Mouse (Mus musculus): ENCODE results near the gene Ahdc1. TPM values are rescaled to one million over a fixed set of nuclear protein-coding genes. Genes with fewer than 3 reads are reported as not detected.
A peak's percentile ranks its signal among the peaks of the same experiment; 100 is the strongest.

The Ahdc1 gene
- polyA plus RNA-seq, 1 experiment from 2014 or later: 7.0 TPM

DNA sequence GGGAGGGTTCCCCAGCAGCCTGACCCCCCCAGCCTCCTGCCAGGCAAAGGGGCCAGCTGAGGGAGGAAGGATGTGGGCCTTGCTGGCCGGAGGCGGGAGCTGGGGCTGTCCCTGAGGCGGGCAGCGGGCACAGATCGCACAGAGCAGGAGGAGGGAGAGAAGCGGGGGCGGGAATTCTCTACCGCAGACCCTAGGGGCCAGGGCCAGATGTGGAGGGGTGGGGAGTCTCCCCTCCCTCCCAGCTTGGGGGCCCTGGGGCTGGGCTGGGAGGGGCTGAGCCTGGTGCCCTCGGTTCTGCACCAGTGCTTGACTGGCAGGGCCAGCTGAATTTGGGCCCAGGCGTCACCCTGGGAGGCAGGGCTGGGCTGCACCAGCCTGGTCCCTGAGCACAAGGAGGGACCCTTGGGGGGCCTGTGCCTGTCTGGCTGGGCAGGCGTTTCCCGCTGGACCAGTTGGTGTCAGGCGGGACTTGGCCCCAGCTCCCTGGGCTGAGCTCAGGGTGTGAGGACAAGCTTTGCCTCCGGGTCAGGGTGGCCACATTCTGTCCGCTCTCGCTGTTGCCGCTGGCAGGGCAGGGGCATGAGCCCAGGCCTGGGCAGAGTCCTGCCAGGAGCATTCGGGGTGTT lies 2.3 kb downstream of the Ahdc1 start:
- H3K36me3 ChIP-seq (ENCODE audit: control insufficient read depth, insufficient read depth, low read length): no peaks in the 10 kb centered on the region
- H3K27ac ChIP-seq (ENCODE audit: low read depth, low read length): peak overlapping the region; percentile 96
- H3K27me3 ChIP-seq (ENCODE audit: control insufficient read depth, insufficient read depth, low read length): no peaks in the 10 kb centered on the region
- peak overlapping the region; percentile 94 for H3K4me3 ChIP-seq (ENCODE audit: low read depth, low read length)
- no peaks in the 10 kb centered on the region for H3K9me3 ChIP-seq (replicated peaks; ENCODE audit: control insufficient read depth, low read length)
- H3K4me2 ChIP-seq: peak overlapping the region; percentile 96
- WGBS (ENCODE audit: insufficient replicate concordance): under 1% methylated on average over 16 of the region's 18 CpGs
- ATAC-seq (replicated peaks; ENCODE audit: insufficient number of reproducible peaks, low FRiP score, low TSS enrichment): peak; percentile 19; the same call in 1 of the 2 replicates
- H3K9ac ChIP-seq (ENCODE audit: low read depth, low read length): peak overlapping the region; percentile 98
- peaks cover 53% of the 10 kb centered on the region for H3K4me1 ChIP-seq (ENCODE audit: control insufficient read depth, insufficient read depth, low read length)

DNA sequence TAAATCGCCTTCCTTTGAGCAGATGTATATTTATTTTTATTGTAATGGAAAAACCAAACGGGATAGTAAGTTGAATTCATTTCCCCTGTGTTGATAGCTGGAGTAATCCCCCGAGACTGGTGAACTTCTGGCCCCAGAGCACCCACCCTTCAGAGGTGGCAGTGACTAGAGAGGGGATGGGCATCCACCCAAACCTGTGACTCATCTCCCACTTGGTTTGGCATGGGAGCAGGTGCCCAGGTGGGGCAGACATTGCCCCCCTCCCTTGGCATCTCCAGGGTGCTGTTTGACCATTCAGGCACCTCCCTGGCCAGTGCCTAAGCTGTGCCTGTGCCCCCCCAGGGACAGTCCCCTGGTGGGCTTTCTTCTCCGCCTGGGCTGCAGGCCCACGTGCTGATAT lies 3.0 kb downstream of the Ahdc1 start:
- ATAC-seq (replicated peaks; ENCODE audit: insufficient number of reproducible peaks, low FRiP score, low TSS enrichment): no peak
- Histone ChIP-seq H3K9me3 (replicated peaks; ENCODE audit: control insufficient read depth, low read length) (no peaks in the 10 kb centered on the region), H3K4me1 (ENCODE audit: control insufficient read depth, insufficient read depth, low read length) (peaks cover 55% of the 10 kb centered on the region), H3K27me3 (ENCODE audit: control insufficient read depth, insufficient read depth, low read length) (no peaks in the 10 kb centered on the region), H3K9ac (ENCODE audit: low read depth, low read length) (peak overlapping the region; percentile 98; the same call in 1 of the 2 replicates), H3K4me3 (ENCODE audit: low read depth, low read length) (peak overlapping the region; percentile 94), H3K36me3 (ENCODE audit: control insufficient read depth, insufficient read depth, low read length) (no peaks in the 10 kb centered on the region), H3K4me2 (peak overlapping the region; percentile 96), H3K27ac (ENCODE audit: low read depth, low read length) (0 out of 2 replicates have a peak overlapping the region, but pooled peaks have one; percentile 96)
- 35% methylated on average over 5 of the region's 5 CpGs for WGBS (ENCODE audit: insufficient replicate concordance)

GRCm38 (mm10) chr4:133014896-133015709 lies 4.0 kb downstream of the Ahdc1 start:
- 0 out of 2 replicates have a peak overlapping the region, but pooled peaks have one; percentile 17 for H3K9ac ChIP-seq (ENCODE audit: low read depth, low read length)
- H3K27me3 ChIP-seq (ENCODE audit: control insufficient read depth, insufficient read depth, low read length): no peaks in the 10 kb centered on the region
- WGBS (ENCODE audit: insufficient replicate concordance): 31% methylated on average over 10 of the region's 10 CpGs
- peak overlapping the region; percentile 96 for H3K4me2 ChIP-seq
- ATAC-seq (replicated peaks; ENCODE audit: insufficient number of reproducible peaks, low FRiP score, low TSS enrichment): no peak
- H3K36me3 ChIP-seq (ENCODE audit: control insufficient read depth, insufficient read depth, low read length): no peaks in the 10 kb centered on the region
- no peaks in the 10 kb centered on the region for H3K9me3 ChIP-seq (replicated peaks; ENCODE audit: control insufficient read depth, low read length)
- H3K27ac ChIP-seq (ENCODE audit: low read depth, low read length): no peak overlapping the region
- no peak overlapping the region for H3K4me3 ChIP-seq (ENCODE audit: low read depth, low read length)
- peaks cover 65% of the 10 kb centered on the region for H3K4me1 ChIP-seq (ENCODE audit: control insufficient read depth, insufficient read depth, low read length)

DNA sequence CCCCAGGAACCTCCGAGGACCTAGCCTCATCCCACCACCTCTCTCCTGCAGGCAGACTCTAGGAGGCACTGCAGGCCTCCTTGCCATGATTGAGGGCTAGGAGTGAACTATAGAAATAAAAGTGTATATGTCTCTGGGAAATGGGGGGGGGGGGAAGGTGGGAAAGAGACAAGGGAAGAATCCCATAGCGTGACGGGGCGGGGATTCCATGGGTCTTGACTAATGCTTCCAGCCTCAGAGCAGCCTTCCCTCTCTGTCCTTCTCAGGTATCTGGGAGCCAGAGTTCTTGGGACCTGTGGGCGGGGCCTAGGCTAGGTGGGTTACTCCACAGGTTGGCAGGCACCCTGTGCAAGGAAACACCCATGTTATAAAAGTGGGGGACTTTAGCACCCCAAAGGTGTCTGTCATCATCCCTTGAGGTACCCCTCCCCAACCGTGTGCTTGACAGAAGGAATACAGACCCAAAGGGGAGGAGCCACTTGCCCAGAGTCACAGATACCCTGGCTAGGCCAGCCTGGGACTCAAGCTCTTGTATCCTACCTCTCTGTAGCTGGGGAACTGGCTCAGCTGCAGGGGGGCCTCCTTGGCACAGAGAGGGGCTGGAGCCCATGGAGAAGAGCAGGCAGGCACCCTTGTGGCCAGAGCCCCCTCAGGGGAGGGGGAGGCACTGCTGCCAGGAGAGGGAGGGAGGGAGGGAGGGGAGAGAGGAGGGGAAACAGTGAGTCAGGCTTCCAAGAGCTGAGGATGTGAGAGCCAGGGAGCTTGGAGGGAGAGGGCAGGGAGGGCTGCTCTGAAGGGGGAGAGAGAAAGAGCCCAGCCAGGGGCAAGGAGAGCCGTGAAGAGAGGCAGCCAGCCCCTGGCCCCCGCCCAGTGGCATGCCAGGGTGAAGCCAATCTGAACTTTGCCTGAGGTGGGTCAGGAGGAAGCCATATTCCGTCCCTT lies 4.9 kb downstream of the Ahdc1 start:
- no peaks in the 10 kb centered on the region for H3K27me3 ChIP-seq (ENCODE audit: control insufficient read depth, insufficient read depth, low read length)
- no peak for ATAC-seq (replicated peaks; ENCODE audit: insufficient number of reproducible peaks, low FRiP score, low TSS enrichment)
- peak overlapping the region; percentile 52 for H3K27ac ChIP-seq (ENCODE audit: low read depth, low read length)
- H3K4me1 ChIP-seq (ENCODE audit: control insufficient read depth, insufficient read depth, low read length): peaks cover 74% of the 10 kb centered on the region
- H3K9ac ChIP-seq (ENCODE audit: low read depth, low read length): peak overlapping the region; percentile 53; the same call in 1 of the 2 replicates
- WGBS (ENCODE audit: insufficient replicate concordance): 29% methylated on average over 9 of the region's 9 CpGs
- H3K4me3 ChIP-seq (ENCODE audit: low read depth, low read length): 0 out of 2 replicates have a peak overlapping the region, but pooled peaks have one; percentile 9
- no peaks in the 10 kb centered on the region for H3K36me3 ChIP-seq (ENCODE audit: control insufficient read depth, insufficient read depth, low read length)
- H3K4me2 ChIP-seq: peak overlapping the region; percentile 34
- no peaks in the 10 kb centered on the region for H3K9me3 ChIP-seq (replicated peaks; ENCODE audit: control insufficient read depth, low read length)

- H3K27ac ChIP-seq (ENCODE audit: low read depth, low read length): peak overlapping the region; percentile 52
- ATAC-seq (replicated peaks; ENCODE audit: insufficient number of reproducible peaks, low FRiP score, low TSS enrichment): no peak
- H3K9ac ChIP-seq (ENCODE audit: low read depth, low read length): peak overlapping the region; percentile 53
- H3K4me2 ChIP-seq: peak overlapping the region; percentile 37
- WGBS (ENCODE audit: insufficient replicate concordance): 34% methylated on average over 4 of the region's 4 CpGs
- no peaks in the 10 kb centered on the region for H3K9me3 ChIP-seq (replicated peaks; ENCODE audit: control insufficient read depth, low read length)
- no peaks in the 10 kb centered on the region for H3K36me3 ChIP-seq (ENCODE audit: control insufficient read depth, insufficient read depth, low read length)
- peaks cover 82% of the 10 kb centered on the region for H3K4me1 ChIP-seq (ENCODE audit: control insufficient read depth, insufficient read depth, low read length)
- H3K4me3 ChIP-seq (ENCODE audit: low read depth, low read length): 0 out of 2 replicates have a peak overlapping the region, but pooled peaks have one; percentile 9
- no peaks in the 10 kb centered on the region for H3K27me3 ChIP-seq (ENCODE audit: control insufficient read depth, insufficient read depth, low read length)
Observed at GRCm38 (mm10) chr4:133016677-133017415, 5.8 kb downstream of the Ahdc1 start.

GRCm38 (mm10) chr4:133017597-133018262 lies 6.7 kb downstream of the Ahdc1 start:
- Histone ChIP-seq H3K4me2 (peak overlapping the region; percentile 37), H3K9ac (ENCODE audit: low read depth, low read length) (peak overlapping the region; percentile 49), H3K27me3 (ENCODE audit: control insufficient read depth, insufficient read depth, low read length) (no peaks in the 10 kb centered on the region), H3K27ac (ENCODE audit: low read depth, low read length) (no peak overlapping the region), H3K4me1 (ENCODE audit: control insufficient read depth, insufficient read depth, low read length) (peaks cover 91% of the 10 kb centered on the region), H3K9me3 (replicated peaks; ENCODE audit: control insufficient read depth, low read length) (no peaks in the 10 kb centered on the region), H3K4me3 (ENCODE audit: low read depth, low read length) (no peak overlapping the region), H3K36me3 (ENCODE audit: control insufficient read depth, insufficient read depth, low read length) (no peaks in the 10 kb centered on the region)
- ATAC-seq (replicated peaks; ENCODE audit: insufficient number of reproducible peaks, low FRiP score, low TSS enrichment): no peak
- 59% methylated on average over 6 of the region's 6 CpGs for WGBS (ENCODE audit: insufficient replicate concordance)

DNA sequence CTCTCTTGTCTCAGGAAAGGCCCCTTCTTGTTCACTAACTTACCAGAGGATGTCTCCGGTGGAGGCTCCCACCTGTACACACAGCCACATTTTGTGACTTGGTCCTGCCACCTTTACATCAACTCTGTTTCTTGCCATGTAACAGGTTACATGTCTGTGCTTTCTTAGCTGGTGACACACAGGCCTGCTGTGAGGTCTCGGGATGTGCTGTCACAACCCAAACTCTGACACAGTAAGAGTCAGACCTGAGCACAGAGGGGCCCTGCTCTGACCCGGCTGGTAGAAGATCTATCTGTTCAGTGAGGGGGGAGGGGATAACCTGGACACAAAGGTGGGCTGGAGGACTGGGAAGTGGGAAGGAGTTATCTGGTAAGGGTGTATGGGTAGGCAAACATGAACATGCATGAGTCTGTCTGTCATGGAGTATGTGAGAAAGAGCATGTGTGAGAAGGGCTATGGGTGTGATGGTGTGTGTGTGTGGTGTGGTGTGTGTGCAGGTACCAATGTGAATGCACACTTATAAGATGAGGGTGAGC lies 7.3 kb downstream of the Ahdc1 start:
- Histone ChIP-seq H3K27ac (ENCODE audit: low read depth, low read length) (no peak overlapping the region), H3K4me1 (ENCODE audit: control insufficient read depth, insufficient read depth, low read length) (peaks cover 95% of the 10 kb centered on the region), H3K4me2 (no peak overlapping the region), H3K27me3 (ENCODE audit: control insufficient read depth, insufficient read depth, low read length) (no peaks in the 10 kb centered on the region), H3K36me3 (ENCODE audit: control insufficient read depth, insufficient read depth, low read length) (no peaks in the 10 kb centered on the region), H3K9me3 (replicated peaks; ENCODE audit: control insufficient read depth, low read length) (no peaks in the 10 kb centered on the region), H3K9ac (ENCODE audit: low read depth, low read length) (no peak overlapping the region), H3K4me3 (ENCODE audit: low read depth, low read length) (no peak overlapping the region)
- ATAC-seq (replicated peaks; ENCODE audit: insufficient number of reproducible peaks, low FRiP score, low TSS enrichment): no peak
- 61% methylated on average over 3 of the region's 3 CpGs for WGBS (ENCODE audit: insufficient replicate concordance)

Data from heart, embryonic 11.5 days (tissue).